Mouse (Mus musculus) monocyte, adult 5-6 weeks (primary cell): ENCODE data around the gene Gm45062. TPM values are rescaled to one million over a fixed set of nuclear protein-coding genes. Genes with fewer than 3 reads are reported as not detected.
"Not testable (repeated sequence)": the region's sequence is repeated elsewhere in the genome, so short reads cannot be mapped to it uniquely, and the experiment has no call there.

ENCODE experiments used
- ATAC-seq: fragments of 153-309, 156-312 bp; replicated peaks from 2 replicates; pipeline ENCODE4 v1.8.0; 2017; ENCODE audit warnings: mild to moderate bottlenecking; ENCODE audit not compliant: low TSS enrichment, insufficient number of reproducible peaks, severe bottlenecking, poor library complexity, low FRiP score
- total RNA-seq: library from RNA; stranded (forward); fragments of 200-1000, 200-491, 200-594 nt; gene quantifications from 3 replicates; pipeline ENCODE4 v1.2.3, GENCODE M21; 2017

Gm45062 gene
- total RNA-seq, 1 experiment from 2014 or later: 11.0 TPM

- ATAC-seq: no peak
Observed at GRCm38 (mm10) chr6:8524717-8525116, 265.5 kb downstream of the Gm45062 start.

GRCm38 (mm10) chr6:8531104-8531894, 272.0 kb downstream of the Gm45062 start:
- peak; percentile 61 for ATAC-seq

DNA sequence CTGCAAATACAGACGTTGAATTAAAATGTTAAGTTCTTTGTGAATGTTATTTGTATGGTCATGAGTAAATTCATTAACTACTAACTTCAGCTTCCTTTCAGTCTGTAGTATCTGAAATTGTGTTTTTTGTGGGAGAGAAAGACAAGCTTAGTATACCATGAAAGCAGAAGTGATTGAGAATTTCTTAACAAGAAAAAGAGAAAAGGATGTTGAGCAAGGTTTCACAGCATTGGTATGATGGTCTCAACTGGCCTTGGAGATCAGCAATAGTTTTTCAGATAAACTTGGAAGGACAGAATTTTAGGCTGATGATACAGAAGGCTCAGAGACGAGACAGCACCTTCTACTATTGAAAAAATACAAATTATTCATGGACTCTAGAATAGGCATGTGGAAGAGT, 277.7 kb downstream of the Gm45062 start:
- ATAC-seq: no peak

DNA sequence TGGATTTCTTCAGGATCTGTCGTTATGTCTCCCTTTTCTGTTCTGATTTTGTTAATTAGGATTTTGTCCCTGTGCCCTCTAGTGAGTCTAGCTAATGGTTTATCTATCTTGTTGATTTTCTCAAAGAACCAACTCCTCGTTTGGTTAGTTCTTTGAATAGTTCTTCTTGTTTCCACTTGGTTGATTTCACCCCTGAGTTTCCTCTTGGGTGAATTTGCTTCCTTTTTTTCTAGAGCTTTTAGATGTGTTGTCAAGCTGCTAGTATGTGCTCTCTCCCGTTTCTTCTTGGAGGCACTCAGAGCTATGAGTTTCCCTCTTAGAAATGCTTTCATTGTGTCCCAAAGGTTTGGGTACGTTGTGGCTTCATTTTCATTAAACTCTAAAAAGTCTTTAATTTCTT, 282.3 kb downstream of the Gm45062 start:
- not testable (repeated sequence) for ATAC-seq

DNA sequence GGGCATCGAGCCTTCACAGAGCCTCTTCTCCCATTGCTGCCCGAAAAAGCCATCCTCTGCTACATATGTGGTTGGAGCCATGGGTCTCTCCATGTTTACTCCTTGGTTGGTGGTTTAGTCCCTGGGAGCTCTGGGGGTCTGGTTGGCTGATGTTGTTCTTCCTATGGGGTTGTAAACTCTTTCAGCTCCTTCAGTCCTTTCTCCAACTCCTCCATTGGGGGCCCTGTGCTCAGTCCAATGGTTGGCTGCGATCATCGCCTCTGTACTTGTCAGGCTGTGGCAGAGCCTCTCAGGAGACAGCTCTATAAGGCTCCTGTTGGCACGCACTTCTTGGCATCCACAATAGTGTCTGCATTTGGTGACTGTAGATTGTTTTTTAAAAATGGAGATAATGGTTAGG, 285.6 kb downstream of the Gm45062 start:
- ATAC-seq: no peak

GRCm38 (mm10) chr6:8545780-8546179, 286.5 kb downstream of the Gm45062 start:
- no peak for ATAC-seq

- ATAC-seq: no peak
Observed at GRCm38 (mm10) chr6:8551155-8551554, 291.9 kb downstream of the Gm45062 start.

GRCm38 (mm10) chr6:8556849-8557571, 297.8 kb downstream of the Gm45062 start:
- ATAC-seq: no peak

DNA sequence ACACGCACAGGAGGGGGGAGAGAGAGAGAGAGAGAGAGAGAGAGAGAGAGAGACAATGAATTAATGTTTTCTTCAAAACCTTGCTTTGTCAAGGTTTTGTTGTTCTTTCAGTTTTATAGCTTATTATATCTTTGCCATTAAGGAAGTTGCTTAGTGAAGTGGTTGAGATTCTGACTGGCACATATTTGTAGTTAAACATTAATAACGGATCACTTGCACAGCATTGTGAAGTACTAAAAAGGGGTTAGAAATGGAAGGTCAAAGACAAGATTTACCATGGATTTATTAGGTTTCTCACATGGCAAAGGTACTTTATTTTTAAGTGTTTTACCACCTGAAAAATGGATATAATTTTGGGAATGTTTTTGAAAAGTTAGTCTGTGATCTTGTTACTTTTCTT, 301.4 kb downstream of the Gm45062 start:
- ATAC-seq: no peak

GRCm38 (mm10) chr6:8582377-8582776, 323.1 kb downstream of the Gm45062 start:
- no peak for ATAC-seq

DNA sequence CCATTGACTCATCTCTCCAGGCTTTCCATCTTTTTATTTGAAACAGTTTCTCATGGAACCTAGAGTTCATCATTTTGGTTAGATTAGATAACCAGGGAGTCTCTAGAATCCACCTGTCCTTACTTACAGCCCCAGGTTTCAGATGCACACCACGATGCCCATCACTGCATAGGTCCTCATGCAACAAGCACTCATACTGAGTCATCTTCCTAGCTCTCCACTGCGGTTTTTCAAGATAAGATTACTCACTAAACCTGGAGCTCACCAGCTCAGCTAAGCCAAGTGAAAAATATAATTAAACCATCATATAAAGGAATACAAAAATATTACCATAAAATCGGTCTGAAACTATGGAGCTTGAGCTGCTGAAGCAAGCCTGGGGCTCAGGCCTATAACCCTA, 324.6 kb downstream of the Gm45062 start:
- ATAC-seq: no peak

DNA sequence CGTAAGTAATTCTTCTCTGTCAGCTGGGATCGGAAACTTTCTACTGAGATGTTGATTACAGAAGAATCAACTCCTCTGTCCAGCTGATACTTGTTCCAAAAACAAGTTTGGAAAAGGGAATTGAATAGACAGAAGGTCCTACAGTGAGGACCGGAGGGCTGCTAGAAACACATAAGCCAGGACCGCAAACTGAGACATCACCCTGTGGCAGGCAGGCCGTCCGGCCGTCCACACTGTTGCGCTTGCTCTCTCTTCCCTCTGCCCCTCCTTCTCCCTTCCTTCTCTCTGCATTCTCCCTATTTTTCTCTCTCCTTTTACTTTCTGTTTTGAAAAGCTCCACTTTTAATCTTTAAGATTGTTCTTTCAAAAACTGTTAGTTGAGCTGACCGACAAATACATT, 332.4 kb downstream of the Gm45062 start:
- no peak for ATAC-seq

- ATAC-seq: peak; percentile 31; the same call in 1 of the 2 replicates
Observed at GRCm38 (mm10) chr6:8617369-8617768, 358.1 kb downstream of the Gm45062 start.

GRCm38 (mm10) chr6:8619582-8620350, 360.5 kb downstream of the Gm45062 start:
- no peak for ATAC-seq

GRCm38 (mm10) chr6:8623045-8623444, 363.8 kb downstream of the Gm45062 start:
- ATAC-seq: no peak

DNA sequence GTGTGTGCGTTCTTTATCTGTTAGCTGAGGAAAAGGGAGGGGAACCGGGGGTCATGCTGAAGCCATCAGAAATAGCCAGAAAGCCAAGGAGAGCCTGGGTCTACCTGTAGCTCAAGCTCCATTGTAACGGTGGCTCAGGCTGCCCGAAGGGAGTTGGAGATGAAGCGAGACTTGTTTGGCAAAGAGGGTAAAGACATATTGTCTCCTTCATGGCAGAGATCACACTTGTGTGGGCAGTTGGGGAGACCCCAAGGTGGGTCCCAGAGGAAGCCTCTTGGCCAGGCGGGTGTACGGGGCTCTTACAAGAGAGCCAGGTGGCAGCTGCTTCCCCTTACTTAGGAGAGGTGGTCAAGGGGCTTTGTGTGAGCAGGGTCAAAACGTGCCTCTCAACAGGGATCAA, 369.0 kb downstream of the Gm45062 start:
- ATAC-seq: no peak

DNA sequence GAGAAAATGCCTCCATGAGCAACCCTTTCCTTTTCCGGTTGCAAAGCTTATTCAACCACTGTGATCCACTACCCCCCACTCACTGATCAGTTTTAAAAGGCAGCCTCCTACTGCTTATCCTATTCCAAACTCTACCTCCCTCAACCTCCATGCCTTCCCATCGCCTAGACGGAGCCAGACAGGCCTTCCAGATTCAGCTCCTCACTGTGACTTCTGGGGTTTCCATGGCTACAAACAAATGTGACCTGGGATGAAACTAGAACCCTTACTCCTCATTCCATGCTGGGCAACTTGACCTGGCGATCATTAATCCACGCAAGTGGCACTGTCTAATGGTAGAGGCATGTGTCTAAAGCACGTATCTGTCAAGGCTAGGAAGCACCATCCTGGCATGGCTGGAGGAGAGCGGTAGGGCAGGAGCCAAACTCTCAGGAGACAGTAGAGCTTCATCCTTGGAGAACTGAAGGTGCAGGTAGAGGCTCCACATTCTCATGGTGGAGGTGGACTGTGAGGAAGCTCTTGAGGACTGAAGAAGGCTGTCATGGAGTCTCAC, 369.5 kb downstream of the Gm45062 start:
- no peak for ATAC-seq

GRCm38 (mm10) chr6:8630531-8630930, 371.3 kb downstream of the Gm45062 start:
- no peak for ATAC-seq

GRCm38 (mm10) chr6:8631362-8631761, 372.1 kb downstream of the Gm45062 start:
- ATAC-seq: no peak
